Mouse (Mus musculus) adrenal gland, postnatal 0 days (tissue): ENCODE data around the gene Depdc7. TPM values are rescaled to one million over a fixed set of nuclear protein-coding genes. Genes with fewer than 3 reads are reported as not detected.

ENCODE experiments used
- polyA plus RNA-seq: library from polyadenylated mRNA; unstranded; fragments of >200 nt; fragmentation: Nextera tagmentation; extraction: Ambion mirVana; gene quantifications from 2 replicates; pipeline ENCODE4 v1.2.1, GENCODE M21; 2015

The Depdc7 gene
- 4.9 and 5.3 TPM in 2 replicates for polyA plus RNA-seq

DNA sequence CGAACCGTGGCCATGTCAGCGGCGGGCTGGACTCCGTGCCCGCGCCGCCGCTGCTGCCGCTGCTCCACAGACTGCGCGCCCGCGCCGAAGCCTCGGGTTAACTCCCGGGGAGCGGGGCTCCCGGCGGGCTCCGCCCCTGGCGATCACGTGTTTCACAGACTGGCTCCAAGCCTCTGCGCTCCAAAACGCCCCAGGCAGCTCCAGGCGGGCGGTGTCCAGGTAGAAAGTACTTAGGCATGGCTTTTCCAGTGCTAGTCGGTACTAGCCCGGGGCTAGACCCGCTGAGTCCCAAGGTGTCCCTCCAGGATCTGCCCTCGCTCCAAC, at the start of gene Depdc7:
TSS of gene Depdc7 (minus strand) at position 138 of the 324 bp plus-strand sequence.

DNA sequence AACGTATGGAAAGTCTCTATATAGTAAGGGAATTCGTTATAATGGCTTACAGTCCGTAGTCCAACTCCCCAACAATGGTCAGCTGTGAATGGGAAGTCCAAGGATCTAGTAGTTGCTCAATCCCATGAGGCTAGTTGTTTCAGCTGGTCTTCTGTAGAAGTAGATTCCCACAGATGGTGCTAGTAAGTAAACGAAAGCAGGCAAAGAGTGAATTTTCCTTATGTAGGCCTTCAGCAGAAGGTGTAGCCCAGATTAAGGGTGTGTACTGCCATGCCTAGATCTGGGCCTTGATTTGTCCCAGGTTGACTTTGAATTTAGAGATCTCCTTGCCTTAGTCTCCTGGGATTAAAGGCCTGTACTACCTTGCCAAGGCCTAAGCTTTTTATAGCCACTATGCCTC, 26.4 kb downstream of the Depdc7 start, which contains the start of gene Pin1rt1:
TSS of gene Pin1rt1 (minus strand) at position 101 of the 400 bp plus-strand sequence.

DNA sequence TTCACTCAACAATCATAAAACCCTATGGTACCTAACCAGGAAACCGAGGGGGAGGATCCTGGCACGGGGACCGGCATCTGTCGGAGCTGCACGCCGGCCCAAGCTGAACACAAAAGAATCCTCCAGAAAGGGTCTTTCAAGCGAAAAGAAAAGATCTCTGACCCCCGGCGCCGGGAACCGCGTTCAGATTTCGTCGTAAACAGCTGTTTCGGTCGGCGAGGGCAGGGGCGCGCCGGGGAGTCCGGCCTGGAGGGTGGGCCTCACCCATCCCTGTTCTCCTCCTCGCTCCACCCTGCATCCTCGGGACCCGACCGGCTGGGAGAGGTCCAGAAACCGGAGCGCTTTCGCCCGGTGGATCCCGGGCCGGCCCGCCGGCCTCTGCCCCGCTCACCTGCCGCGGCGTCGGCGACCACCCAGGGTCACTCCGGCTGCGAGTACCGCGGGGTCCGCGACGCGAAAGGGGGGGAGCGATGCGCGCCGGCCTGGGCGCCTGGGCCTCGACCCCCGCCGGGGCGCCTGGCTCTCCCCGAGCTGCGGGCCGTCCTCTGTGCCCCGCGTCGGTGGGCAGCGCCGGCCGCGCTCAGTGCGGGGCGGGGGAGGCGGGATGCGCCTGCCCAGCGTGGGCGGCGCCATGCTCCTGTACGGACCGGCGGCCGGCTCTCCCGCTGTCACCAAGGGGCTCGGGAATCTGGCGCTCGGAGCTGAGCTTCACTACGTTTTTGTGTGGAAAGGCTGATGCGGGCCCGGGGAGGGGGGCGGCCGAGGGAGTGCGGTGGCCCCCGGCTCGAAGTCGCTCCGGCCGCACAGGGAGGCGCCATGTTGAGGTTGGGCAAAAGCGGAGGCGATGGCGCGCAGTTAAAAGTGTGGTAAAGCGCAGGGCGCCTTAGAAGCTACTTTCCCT, 30.8 kb downstream of the Depdc7 start, which contains the start of gene Tcp11l1:
TSS of gene Tcp11l1 (minus strand) at position 585 of the 901 bp plus-strand sequence.

Other genes with a start within 250 kb of the Depdc7 start
- 10.7 and 14.8 TPM in 2 replicates for gene Hipk3, start 248.4 kb downstream of the Depdc7 start, polyA plus RNA-seq
- 31.3 and 56.3 TPM in 2 replicates for gene Cstf3, start 152.4 kb downstream of the Depdc7 start, polyA plus RNA-seq
- gene Tcp11l1, start 30.7 kb downstream of the Depdc7 start, polyA plus RNA-seq: 32.2 and 42.1 TPM in 2 replicates
- not detected in 2 replicates for gene Pin1rt1, start 26.5 kb downstream of the Depdc7 start, polyA plus RNA-seq
- 3.6 and 3.9 TPM in 2 replicates for gene Qser1, start 73.9 kb upstream of the Depdc7 start, polyA plus RNA-seq
- gene Prrg4, start 107.0 kb upstream of the Depdc7 start, polyA plus RNA-seq: 0.32 and 1.6 TPM in 2 replicates
- 22.7 and 25.2 TPM in 2 replicates for gene Ccdc73, start 124.9 kb upstream of the Depdc7 start, polyA plus RNA-seq